Mouse (Mus musculus) embryo, embryonic 11 days (tissue): ENCODE data around the gene Theg.

Experiments used
- DNase-seq: peaks from one replicate; pipeline ENCODE4 v3.0.0-alpha.2; 2015

Theg gene

DNA sequence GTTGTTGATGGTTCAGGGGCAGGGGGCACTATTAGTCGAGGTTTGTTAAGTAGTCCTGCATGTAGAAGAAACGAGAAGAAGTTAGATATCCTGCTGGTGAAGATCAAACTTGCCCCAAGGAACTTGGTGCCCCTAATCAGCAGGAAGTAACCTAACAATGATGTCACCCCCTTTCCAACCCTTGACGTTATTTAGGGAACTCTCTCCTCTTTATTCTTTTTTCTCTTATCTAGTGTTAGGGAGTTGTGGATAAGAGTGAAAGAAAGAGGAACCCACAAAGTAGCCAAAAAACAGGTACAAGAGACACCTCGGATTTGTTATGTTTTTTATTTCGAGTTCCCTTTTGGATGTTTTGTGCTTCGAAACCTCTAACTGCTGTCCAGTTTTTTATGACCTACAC, 7.0 kb upstream of the Theg start:
- no peak for DNase-seq

DNA sequence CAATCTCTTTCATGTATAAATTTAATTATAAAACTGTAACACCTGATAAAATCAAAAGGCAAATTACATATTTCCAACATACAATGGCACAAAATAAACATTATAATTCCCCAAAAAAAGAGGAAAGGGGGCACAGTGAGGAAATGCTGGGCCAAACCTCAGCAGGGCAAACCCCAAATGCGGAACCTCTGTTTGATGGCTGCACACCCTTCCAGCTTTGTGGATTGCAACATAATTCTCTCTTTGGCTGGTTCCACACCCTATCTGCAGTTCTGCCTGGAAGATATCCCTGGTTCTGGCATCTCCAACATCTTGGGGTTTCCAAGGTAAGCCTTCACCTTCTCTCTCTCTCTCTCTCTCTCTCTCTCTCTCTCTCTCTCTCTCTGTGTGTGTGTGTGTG, 3.6 kb upstream of the Theg start:
- no peak for DNase-seq

DNA sequence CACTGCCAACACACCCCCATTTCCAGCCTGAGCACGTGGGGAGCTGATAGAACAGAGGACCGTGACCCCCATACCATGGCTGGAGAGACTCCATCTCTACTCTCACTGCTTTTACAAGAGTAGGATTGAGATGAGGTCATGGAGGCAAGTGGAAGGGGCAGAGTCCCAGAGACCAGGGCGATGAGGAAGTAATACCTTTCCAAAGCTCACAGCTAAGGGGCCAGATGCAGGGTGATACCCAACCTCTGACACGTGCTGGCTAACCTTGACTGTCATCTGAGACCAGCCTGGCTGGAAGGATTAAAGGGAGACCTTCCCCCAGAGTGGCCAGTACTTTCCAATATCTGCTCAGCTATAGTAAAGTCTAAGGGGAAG, 608 bp upstream of the Theg start:
- no peak for DNase-seq

DNA sequence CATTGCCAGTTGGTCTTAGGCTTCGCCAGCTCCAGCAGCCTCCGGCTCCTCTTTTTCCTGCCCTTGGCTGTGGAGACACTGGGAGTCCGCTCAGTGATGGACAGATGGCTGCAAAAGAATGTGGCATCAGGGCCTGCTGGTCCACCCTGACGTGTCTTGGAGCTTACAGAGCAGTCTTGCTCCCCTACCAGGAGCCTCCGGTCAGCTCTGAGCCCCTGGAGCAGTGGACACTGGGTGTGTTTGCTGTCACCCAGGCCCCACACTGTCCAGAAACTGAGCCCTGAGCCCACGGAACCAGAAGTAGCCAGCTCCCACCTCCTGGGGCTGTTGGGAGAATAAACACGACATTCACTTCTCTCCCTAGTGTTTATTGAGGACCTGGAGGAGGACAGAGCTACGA, 888 bp downstream of the Theg start:
- no peak for DNase-seq

DNA sequence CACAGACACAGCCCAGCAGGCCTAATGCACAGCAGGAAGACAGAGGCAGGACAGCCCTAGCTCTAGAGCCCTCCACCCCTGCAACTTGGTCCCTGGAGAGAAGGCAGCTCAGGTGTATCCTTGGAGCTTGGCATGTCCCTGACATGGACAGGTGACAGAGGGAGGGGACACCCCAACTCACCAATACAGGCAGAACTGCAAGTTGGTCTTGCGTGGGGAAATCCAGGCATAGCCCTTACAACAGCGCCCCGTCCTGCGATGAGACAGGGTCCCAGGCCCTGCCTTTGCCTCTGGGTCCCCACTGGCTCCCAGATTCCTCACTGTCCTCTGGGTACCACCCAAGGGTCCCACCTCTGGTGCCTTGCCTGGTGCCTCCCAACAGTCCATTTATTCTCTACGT, 1.4 kb downstream of the Theg start:
- no peak for DNase-seq

DNA sequence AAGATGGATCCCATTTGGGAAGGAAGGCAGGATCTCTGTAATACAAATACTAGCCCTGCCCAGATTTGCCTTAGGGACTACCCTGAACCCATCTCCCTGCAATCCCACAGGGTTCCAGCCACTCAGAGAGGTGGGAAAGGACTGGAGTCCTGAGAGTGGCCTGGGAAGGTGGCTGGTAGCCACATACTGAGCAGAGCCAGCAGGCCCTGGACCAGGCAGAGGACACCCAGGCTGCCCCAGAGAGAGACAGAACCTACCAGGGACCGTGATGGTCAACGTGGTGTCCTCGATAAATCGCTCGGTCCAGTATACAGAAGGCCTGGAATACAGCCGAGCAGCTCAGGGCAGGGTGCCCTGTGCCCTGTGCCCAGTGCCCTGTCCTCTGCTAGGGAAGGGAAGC, 2.0 kb downstream of the Theg start:
- DNase-seq = no peak

DNA sequence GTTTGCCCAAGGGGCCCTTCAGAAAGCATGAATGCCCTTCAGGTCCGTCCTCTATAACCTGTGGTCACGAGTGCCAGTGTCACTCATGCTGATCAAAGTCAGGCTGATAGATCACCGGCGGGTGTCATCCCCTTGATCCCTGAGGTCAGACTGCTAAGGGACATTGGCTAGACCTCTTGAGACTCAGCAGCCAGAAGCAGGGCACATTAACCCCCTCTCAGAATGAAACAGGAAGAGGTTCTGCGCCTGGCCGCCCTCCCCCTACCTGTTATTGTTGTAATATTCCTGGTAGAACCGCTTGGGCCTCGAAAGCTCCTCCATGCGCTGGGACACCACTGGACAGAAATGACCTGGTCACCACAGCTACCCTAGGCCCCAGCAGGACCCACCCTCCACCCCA, 2.7 kb downstream of the Theg start:
- DNase-seq = no peak

DNA sequence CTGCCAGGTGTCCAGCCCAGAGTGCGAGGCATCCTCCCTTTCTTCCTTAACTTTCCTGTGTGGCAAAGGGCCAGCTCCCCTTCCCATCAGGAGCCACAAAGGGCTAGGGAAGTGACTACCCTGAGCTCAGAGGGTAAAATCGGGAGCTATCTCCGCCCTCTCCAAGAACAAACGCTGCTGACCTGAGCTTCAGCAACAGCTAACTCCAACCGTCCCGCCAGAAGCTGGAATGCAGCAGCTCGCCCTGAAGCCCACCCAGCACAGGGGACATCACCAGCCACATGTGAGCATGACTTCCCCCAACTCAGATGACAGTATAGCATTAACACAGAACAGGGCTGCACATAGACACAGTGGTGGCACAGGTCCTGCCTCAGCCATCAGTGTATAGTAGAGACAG, 3.1 kb downstream of the Theg start:
- DNase-seq = no peak

DNA sequence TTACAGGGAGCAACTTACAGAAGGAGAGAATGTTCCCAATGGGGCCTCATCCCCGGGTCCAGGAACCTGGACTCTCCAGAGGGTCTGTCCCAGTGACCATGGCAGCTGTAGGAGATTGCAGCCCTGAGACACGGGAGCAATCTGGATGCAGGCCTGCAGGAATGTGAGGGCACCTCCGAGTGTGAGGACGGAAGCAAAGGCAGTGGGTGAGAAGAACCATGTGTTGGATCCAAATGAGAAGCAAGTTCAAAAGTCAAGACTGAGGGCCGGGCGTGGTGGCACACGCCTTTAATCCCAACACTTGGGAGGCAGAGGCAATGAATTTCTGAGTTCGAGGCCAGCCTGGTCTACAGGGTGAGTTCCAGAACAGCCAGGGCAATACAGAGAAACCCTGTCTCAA, 5.6 kb downstream of the Theg start:
- no peak for DNase-seq

DNA sequence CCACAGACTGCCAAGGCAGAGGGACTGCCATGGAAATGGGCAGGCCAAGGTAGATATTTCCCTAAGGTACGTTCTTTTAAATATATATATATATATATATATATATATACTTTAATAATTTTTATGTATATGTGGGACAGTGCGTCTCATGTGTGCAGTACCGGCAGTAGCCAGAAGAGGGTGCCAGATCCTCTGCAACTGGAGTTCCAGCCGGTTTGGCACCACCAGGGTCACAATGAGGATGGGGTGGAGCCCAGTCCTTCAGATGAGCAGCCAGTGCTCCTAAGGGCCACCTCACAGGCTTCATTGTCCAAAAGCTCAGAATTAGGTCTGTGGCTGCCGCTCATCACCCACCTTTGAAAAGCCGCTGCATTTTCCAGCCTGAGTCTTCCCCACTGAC, 6.3 kb downstream of the Theg start:
- DNase-seq = peak; percentile 68

DNA sequence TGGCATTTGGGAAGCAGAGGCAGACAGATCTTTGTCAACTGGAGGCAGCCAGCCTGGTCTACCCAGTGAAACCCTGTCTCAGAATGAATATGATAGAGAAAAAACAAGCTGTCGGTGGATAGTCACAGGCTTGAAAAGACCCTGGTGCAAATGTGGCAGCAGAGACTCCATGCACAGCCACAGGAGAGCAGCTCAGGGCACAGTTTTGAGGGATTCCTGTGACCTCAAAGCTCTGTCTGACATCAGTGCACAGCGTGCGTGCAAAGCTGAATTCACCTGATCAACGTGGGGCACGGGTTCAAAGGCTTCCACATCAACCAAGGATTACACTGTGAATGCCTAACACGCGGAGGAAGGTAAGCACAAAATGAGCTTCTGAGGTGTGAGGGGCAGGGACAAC, 6.8 kb downstream of the Theg start:
- no peak for DNase-seq

DNA sequence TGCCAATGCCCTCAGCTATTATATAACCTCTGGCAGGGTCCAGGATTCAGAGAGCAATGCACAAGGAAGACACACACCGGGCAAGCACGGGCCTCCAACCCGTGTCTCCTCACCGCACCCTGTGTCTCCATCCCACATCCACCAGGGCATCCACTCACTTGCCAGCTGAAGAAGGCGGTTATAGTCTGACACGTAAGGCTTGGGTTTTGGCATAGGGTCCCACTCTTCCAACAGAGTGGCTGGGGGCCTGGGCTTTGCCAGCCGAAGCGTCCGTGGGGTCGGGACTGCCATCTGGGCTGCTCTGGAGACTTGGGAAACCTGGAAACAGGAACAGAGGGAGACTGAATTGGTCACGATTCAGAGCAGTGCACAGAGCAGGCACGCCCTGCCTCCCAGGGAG, 7.3 kb downstream of the Theg start:
- no peak for DNase-seq

DNA sequence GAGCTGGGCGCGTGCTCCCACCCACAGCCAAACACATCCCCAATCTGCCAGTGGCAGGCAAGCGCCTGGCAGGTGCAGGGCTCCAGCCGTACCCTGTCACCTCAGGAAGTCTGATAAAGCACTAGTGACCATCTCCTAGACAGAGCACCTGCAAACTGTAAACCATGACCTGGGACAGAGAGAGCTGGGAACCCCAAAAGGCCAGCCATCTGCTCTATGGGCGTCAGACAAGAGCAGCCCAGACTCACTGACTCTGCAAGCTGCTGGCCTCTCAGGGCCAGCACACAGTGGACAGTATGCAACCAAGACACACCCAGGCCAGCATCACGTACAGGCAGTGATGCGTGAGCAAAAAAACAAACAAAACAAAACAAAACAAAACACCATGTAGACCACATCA, 8.2 kb downstream of the Theg start:
- no peak for DNase-seq

DNA sequence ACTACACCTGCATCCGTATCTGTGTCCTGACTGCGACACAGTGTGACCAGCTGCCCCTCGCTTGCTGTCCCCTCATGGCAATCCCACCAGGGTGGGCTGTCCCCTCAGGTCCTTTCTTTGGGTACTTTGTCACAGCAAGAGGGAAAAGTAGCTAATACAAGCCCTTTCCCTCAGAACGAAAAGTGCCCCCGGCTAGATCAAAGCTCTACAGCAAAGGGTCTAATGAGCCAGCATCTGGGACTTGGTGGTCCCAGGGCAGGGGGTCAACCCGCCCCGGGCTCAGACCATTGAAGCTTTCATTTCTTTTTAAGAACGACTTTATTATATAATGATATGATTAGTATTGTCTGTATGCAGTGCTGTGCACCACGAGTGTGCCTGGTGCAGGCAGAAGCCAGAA, 8.9 kb downstream of the Theg start:
- DNase-seq = no peak

DNA sequence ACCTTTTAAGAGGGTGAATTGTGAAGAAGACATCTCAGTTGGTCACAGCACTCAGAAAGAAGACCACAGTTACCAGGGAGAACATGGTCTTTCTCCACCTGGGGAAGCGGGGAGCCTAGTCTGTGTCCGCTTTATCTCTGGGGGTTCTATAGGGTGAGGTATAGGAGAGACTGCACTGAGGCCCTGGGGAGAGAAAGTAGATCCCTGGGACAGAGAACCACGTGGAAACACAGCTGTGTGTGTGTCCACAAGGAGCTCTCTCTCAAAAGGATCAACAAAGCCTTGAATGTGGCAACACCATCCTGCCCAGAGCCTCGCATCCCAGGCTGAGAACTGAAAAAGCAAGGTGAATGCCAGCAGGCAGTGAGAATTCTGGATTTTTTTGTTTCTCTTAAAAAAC, 9.8 kb downstream of the Theg start:
- no peak for DNase-seq

DNA sequence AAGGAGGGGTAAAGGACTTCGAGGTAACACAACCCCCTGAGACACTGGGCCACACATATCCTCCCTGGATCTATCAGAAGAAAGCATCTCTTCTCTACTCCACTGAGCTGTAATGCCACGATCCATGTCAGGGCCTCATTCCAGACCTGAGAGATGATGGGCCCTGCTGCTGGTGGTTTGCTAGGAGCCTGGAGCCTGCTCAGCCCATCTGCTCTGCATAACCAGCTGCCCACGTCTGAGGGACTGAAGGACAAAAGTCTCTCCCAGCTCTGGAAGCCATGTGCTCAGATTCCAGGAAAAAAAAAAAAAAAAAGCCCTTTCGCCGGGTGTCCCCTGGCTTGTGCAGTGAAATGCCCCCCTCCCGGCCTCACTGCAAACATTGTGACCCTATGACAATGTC, 11.4 kb downstream of the Theg start:
- DNase-seq = no peak

DNA sequence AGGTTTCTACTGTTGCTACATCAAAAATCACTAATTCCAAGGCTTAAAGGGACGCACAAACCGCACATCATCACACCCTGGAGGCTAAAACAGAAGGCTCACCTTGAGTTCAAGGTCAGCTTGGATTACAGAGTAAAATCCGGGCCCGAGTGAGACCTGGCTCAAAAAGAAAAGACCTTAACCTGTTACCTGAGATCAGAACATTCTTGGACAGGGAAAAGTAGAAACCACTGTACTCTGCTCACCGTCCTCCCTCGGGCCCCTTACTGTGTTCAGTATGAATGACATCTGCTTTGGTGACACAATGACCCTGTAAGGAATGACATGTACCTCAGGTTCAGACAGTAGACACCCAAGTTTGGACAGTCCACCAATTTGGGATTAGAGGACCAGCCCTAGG, 12.3 kb downstream of the Theg start:
- no peak for DNase-seq

DNA sequence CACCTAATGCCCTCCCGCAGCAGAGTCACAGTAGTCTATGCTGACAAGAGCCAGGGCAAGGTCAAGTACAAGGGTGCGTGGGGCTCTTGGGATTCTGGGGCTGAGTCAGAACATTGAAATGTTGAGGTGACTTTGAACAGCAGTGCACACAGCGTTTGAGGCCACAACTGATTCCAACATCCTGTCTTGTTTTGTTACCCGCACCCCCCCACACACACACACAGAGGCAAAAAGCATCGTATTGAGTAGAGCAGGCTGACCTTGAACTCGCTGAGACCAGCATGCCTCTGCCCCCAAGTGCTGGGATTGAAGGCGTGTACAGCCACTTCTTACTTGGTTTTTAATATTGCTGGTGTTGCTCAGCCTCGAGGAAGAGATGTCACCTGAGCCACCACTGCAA, 12.8 kb downstream of the Theg start:
- no peak for DNase-seq

DNA sequence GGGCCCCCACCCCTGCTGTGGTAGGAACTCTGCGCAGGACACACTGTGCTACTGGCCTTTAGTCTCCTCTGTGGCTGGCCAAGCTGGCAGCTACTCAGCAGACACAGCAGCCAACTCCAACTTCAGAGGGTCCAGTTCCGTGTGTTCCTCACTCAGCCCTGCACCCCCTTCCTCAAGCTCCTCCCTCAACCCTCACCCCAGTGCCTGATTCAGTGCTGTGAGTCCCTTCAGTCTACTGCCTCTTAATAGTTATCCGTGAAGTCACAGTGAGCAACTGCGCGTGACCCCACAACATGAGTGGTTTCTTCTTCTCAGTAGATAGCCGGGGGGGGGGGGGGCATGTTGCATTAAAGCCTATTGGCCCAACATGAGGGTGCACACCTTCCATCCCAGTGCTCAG, 13.5 kb downstream of the Theg start:
- DNase-seq = no peak

DNA sequence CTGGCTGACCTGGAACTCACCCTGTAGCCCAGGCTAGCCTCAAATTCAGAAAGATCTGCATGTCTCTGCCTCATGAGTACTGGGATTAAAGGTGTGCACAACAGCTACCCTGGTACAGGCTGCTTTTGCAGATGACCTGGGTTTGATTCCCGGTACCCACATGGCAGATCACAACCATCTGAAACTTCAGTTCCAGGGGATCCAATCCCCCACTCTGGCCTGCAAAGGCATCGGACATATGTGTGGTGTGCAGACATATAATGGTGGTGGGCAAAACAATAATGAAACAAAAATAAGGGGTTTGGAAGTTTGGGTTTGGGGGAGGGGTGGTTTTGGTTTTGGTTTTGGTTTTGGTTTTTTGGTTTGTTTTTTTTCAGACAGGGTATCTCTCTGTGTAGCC, 15.8 kb downstream of the Theg start:
- DNase-seq = no peak

DNA sequence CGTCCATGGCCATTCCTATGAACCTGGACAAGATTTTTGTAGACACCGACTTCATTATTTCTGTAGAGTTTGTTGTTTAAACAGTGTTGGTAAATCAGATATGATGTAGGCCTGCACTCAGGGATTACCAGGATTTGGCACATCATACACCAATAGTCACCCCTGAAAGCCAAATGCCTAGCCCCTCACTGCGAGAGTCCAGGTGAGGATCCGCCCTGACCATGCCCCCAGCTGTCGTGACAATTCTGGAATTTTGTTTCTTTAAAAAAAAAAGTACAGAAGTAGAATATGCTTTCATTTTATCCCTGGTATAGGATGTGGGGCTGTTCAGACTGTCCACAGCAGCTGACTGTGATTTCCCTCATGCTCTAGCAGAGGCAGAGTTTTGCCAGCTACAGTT, 17.2 kb downstream of the Theg start:
- DNase-seq = no peak

DNA sequence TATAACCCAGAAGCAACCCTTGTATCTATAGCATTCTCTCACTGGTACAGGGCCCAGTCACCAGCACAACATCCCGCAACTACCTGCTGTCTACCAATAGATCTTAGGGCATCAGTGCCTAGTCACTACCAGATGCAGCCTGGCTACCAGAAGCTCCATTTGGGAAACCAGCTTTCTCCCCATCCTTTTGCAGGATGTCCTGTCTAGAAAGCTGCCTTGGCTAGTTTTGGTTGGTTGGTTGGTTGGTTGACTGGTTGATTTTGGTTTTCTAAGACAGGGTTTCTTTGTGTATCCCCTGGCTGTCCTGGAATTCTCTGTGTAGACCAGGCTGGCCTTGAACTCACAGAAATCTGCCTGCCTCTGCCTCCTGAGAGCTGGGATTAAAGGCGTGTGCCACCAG, 27.4 kb downstream of the Theg start:
- DNase-seq = no peak

DNA sequence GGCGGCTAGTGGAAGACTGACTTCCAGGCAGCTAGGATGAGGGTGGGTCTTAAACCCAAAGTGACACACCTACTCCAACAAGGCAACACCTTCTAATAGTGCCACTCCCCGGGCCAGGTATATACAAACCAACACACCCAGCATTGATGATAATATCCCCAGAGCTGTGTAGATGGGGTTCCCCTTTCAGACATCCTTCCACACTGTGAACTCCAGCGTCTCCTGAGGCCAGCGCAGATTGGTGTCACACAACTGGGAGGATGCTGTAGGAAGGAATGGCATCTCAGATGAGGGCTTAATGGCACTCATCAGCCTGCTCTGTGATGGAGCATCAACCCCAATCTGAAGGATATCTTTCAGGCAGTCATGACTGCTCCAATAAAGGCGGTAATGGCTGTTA, 29.6 kb downstream of the Theg start:
- DNase-seq = no peak

DNA sequence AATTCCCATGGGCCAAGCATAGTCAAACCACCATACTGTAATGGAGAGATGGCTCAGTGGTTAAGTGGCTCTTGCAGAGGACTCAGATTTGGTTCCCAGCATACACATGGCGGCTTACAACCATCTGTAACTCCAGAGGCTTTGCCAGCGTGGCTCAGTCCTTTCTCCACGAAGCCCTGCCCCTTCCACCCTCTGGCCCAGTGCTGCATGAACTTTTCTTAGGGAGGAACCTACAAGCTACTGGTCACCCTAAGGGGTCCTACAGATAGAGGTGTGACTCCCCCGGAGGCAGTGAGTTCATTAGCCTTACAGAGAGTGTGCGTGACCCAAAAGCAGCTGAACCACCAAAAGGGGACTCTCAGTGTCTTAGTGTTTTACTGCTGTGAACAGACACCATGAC, 30.2 kb downstream of the Theg start:
- DNase-seq = no peak

DNA sequence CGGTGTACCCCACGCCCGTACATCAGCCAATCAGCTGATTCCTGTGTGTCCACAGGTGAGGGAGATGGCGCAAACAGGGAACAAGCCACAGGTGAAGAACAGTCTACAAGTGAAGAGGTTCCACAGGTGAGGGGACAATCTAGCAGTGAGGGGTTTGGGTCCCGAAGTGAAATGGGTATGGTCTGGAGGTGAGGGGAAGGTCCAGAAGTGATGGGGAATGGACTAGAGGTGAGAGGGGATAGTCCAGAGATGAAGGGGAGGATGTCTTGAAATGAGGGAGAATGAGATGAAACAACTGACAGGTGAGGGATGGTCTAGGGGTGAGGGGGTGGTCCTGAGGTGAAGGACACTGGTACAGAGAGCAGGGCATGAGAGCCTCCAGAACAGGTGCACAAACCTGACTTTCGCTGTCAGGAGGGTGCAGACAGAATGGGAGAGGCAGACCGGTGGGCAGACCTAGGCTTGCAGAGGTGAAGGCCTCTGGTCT, 31.9 kb downstream of the Theg start:
- DNase-seq = no peak
